Mouse (Mus musculus) cerebellum, adult 2 months (tissue): ENCODE measurements around the gene Cfb. TPM values are rescaled to one million over a fixed set of nuclear protein-coding genes. Genes with fewer than 3 reads are reported as not detected.

Experiments used
- DNase-seq, 2 experiments: peaks; one replicate each; pipeline ENCODE4 v3.0.0; 2021
- H3K27ac ChIP-seq: fragments of 200-500 bp; 2 replicates; pipeline ENCODE4 v1.5.1; 2012; ENCODE audit warnings: low read length, control low read depth, inconsistent platforms; ENCODE audit not compliant: insufficient read depth
- H3K27me3 ChIP-seq: fragments of 200-500 bp; 2 replicates; pipeline ENCODE4 v1.6.1; 2012; ENCODE audit warnings: inconsistent platforms, mild to moderate bottlenecking, low read length, moderate library complexity; ENCODE audit not compliant: control insufficient read depth, insufficient read depth
- H3K4me1 ChIP-seq: fragments of 200-500 bp; 2 replicates; pipeline ENCODE4 v1.6.1; 2011; ENCODE audit warnings: low read length; ENCODE audit not compliant: control insufficient read depth, insufficient read depth
- H3K4me3 ChIP-seq: fragments of 200-500 bp; replicated peaks from 2 replicates; pipeline ENCODE3; 2011; ENCODE audit warnings: mild to moderate bottlenecking, low read depth, low read length, control low read depth; ENCODE audit not compliant: insufficient read depth
- CTCF ChIP-seq: fragments of 200-500 bp; IDR thresholded peaks from 2 replicates; pipeline ENCODE4 v1.5.1; 2011; ENCODE audit warnings: low read depth, mild to moderate bottlenecking, control low read depth, low read length, moderate library complexity, borderline replicate concordance; ENCODE audit not compliant: insufficient read depth
- POLR2A ChIP-seq: fragments of 200-500 bp; IDR thresholded peaks from 2 replicates; pipeline ENCODE4 v1.6.1; 2011; ENCODE audit warnings: low read length, control low read depth, borderline replicate concordance; ENCODE audit not compliant: insufficient read depth
- WGBS: fragments of 180-500 bp; shearing (Covaris S2); methylation state at CpG from one replicate; pipeline ENCODE4 v1.1.7; 2018; 5-methylcytosine and 5-hydroxymethylcytosine counted together
- polyA plus RNA-seq: library from polyadenylated mRNA; depleted of rRNA; stranded (reverse); fragments of >200 nt; gene quantifications from 2 replicates; pipeline ENCODE4 v1.2.3, GENCODE M21; 2012

Cfb gene
- polyA plus RNA-seq, 1 experiment, result 0.20 TPM

DNA sequence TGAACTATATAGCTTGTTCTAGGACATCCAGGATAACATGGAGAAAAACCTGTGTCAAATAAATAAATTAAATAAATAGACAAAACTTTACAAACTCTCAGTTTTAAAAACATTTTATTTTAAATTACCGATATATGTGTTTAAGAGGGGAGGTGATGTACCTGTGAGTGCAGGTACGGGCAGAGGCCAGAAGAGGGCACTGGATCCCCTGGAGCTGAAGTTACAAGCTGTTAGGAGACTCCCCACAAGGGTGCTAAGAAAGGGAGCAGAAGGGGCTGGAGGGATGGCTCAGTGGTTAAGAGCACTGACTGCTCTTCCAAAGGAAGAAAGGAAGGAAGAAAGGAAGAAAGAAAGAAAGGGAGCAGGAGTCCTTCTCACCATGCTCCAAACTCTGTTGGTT is 29.1 kb upstream of the Cfb start:
- TF ChIP-seq POLR2A, result no peak
- 0 out of 2 replicates have a peak, but pooled peaks have one; percentile 9 for TF ChIP-seq CTCF
- H3K27ac ChIP-seq, result no peak overlapping the region
- H3K27me3 ChIP-seq, result no peaks in the 10 kb centered on the region
- no peak overlapping the region for H3K4me3 ChIP-seq
- peaks cover 4% of the 10 kb centered on the region; the same call in 1 of the 2 replicates for H3K4me1 ChIP-seq
- no peak for DNase-seq
- WGBS, result 97% methylated on average over 2 of the region's 2 CpGs

GRCm38 (mm10) chr17:34890074-34890743 is 27.9 kb upstream of the Cfb start:
- H3K4me3 ChIP-seq, result no peak overlapping the region
- TF ChIP-seq CTCF (no peak), POLR2A (no peak)
- H3K27ac ChIP-seq, result no peak overlapping the region
- no peaks in the 10 kb centered on the region for H3K27me3 ChIP-seq
- 85% methylated on average over 12 of the region's 12 CpGs for WGBS
- no peaks in the 10 kb centered on the region; the same call in 1 of the 2 replicates for H3K4me1 ChIP-seq
- DNase-seq, result no peak

DNA sequence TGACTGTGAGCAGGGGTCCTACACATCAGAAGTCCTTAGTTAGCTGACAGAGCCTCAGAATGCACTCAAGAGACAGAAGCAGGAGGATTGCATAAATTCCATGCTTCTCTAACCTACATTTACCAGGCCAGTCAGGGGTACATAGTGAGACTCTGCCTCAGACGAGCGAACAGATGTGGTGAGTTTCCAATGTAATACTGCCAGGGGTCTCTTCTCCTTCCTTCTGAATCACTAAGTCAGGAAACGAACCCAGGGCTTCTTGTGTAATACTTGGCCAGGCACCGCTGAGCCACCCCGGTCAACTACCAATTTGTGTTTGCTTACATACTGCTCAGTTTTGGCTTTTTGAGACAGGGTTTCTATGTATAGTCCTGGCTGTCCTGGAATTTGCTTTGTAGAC is 25.6 kb upstream of the Cfb start:
- DNase-seq, result no peak
- WGBS, result 83% methylated on average over 5 of the region's 5 CpGs
- no peak overlapping the region for H3K4me3 ChIP-seq
- H3K27ac ChIP-seq, result no peak overlapping the region
- TF ChIP-seq CTCF, result no peak
- TF ChIP-seq POLR2A, result no peak
- no peaks in the 10 kb centered on the region for H3K4me1 ChIP-seq
- no peaks in the 10 kb centered on the region for H3K27me3 ChIP-seq

- 89% methylated on average over 3 of the region's 3 CpGs for WGBS
- DNase-seq, result no peak
Observed at GRCm38 (mm10) chr17:34885615-34886014, 23.3 kb upstream of the Cfb start.

DNA sequence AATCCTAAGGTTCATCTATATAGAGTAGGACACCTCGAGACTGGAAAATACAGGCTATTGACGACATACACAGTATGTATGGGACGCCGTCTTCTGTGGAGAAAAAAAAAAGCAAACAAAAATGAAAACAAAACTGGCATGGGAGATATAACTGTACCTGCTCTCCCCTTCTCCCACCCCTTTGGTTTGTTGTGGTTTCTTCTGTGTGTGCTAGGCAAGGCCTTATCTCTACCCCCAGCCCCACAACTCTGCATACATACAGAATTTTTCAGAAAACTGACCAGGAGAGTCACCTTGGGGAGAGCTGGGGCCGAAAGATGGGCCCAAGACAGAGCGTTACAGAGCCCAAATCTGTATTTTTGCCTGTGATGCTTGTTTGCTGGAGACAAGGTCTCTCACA is 22.4 kb upstream of the Cfb start:
- TF ChIP-seq CTCF, result no peak
- 80% methylated on average over 6 of the region's 6 CpGs for WGBS
- DNase-seq, result no peak
- no peak overlapping the region for H3K27ac ChIP-seq
- H3K4me3 ChIP-seq, result no peak overlapping the region
- no peaks in the 10 kb centered on the region for H3K4me1 ChIP-seq
- no peaks in the 10 kb centered on the region for H3K27me3 ChIP-seq

More at GRCm38 (mm10) chr17:34885615-34886014, 23.3 kb upstream of the Cfb start:
- Histone ChIP-seq H3K27me3 (no peaks in the 10 kb centered on the region), H3K27ac (no peak overlapping the region), H3K4me3 (no peak overlapping the region), H3K4me1 (no peaks in the 10 kb centered on the region)
- TF ChIP-seq POLR2A (no peak), CTCF (no peak)

DNA sequence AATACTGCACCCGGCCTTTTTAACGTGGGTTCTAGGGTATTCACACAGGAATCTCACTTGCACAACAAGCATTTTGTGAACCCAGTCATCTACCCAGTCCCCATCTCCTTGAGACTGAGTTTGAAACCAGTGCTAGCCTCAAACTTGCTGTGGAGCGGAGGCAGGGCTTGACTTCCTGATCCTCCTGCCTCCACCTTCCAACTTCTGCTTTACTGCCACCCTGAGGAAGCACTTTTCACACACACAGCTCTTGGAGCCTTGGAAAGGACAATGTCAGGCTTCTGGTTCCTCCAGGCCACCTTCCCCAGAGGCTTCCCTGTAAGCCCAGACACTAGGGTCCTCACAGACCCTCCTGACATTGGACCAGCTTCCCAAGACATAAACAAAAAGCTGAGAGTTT is 21.0 kb upstream of the Cfb start:
- no peaks in the 10 kb centered on the region for H3K4me1 ChIP-seq
- TF ChIP-seq CTCF (no peak), POLR2A (no peak)
- no peak overlapping the region for H3K27ac ChIP-seq
- WGBS, result 50% methylated on average over 3 of the region's 3 CpGs
- DNase-seq, result no peak
- H3K4me3 ChIP-seq, result no peak overlapping the region
- H3K27me3 ChIP-seq, result no peaks in the 10 kb centered on the region

GRCm38 (mm10) chr17:34881683-34882310 is 19.5 kb upstream of the Cfb start, which contains the start of gene Gm20547:
Gm20547 (minus strand) TSS chr17:34882042.
- no peak for TF ChIP-seq POLR2A
- Histone ChIP-seq H3K4me3 (no peak within 1 kb of the TSS), H3K27me3 (no peaks in the 10 kb centered on the region), H3K4me1 (no peaks in the 10 kb centered on the region), H3K27ac (no peak within 1 kb of the TSS)
- no peak for DNase-seq
- 11% methylated on average over 15 of the region's 15 CpGs for WGBS

DNA sequence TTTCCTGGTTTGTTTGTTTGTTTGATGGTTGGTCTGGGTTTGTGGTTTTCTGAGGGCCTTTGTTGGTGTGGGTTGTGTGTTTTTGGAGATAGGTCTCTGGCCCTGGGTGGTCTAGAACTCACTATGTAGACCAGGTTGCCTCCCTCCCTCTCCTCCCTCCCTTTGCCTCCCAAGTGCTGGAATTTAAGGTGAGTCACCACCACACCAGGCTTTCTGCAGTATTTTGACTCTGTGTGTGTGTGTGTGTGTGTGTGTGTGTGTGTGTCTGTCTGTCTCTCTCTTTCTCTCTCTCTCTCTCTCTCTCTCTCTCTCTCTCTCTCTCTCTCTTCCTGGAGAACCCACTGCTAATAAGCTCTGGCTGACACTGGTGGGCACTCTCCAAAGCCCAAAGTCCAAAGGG is 18.8 kb upstream of the Cfb start:
- no peak for DNase-seq
- Histone ChIP-seq H3K4me3 (no peak overlapping the region), H3K4me1 (no peaks in the 10 kb centered on the region), H3K27me3 (no peaks in the 10 kb centered on the region), H3K27ac (no peak overlapping the region)
- TF ChIP-seq POLR2A, result no peak
- TF ChIP-seq CTCF, result no peak
